Mouse (Mus musculus) heart, embryonic 12.5 days (tissue): ENCODE results near the gene Relb. TPM values are rescaled to one million over a fixed set of nuclear protein-coding genes. Genes with fewer than 3 reads are reported as not detected.

Experiments
- ATAC-seq: fragments of 200-750 bp; cut with Nextera tagmentation; 2 replicates; pipeline ENCODE4 v1.8.0; 2017; ENCODE audit warnings: moderate TSS enrichment, moderate library complexity; ENCODE audit not compliant: insufficient number of reproducible peaks, low FRiP score
- H3K27ac ChIP-seq: fragments of 300-500 bp; sonication (generic); 2 replicates; pipeline ENCODE4 v1.5.1; 2016; ENCODE audit warnings: mild to moderate bottlenecking, moderate library complexity; ENCODE audit not compliant: poor library complexity, severe bottlenecking
- H3K27me3 ChIP-seq: fragments of 300-500 bp; sonication (generic); replicated peaks from 2 replicates; pipeline ENCODE4 v1.6.1; 2016; ENCODE audit warnings: mild to moderate bottlenecking, moderate library complexity
- H3K36me3 ChIP-seq: fragments of 300-500 bp; sonication (generic); 2 replicates; pipeline ENCODE4 v1.6.1; 2016; ENCODE audit warnings: mild to moderate bottlenecking, moderate library complexity
- H3K4me1 ChIP-seq: fragments of 300-500 bp; sonication (generic); replicated peaks from 2 replicates; pipeline ENCODE4 v1.6.1; 2016; ENCODE audit warnings: mild to moderate bottlenecking
- H3K4me2 ChIP-seq: fragments of 300-500 bp; sonication (generic); 2 replicates; pipeline ENCODE4 v1.6.1; 2016; ENCODE audit warnings: mild to moderate bottlenecking, moderate library complexity
- H3K4me3 ChIP-seq: fragments of 300-500 bp; sonication (generic); 2 replicates; pipeline ENCODE4 v1.5.1; 2016; ENCODE audit warnings: mild to moderate bottlenecking
- H3K9ac ChIP-seq: fragments of 300-500 bp; sonication (generic); 2 replicates; pipeline ENCODE4 v1.6.1; 2016; ENCODE audit warnings: mild to moderate bottlenecking, moderate library complexity
- H3K9me3 ChIP-seq: fragments of 300-500 bp; sonication (generic); replicated peaks from 2 replicates; pipeline ENCODE4 v1.6.1; 2016; ENCODE audit warnings: mild to moderate bottlenecking, moderate library complexity
- WGBS: fragments of 180-500 bp; shearing (Covaris S2); methylation state at CpG from one replicate; pipeline ENCODE4 v1.1.7; 2016; 5-methylcytosine and 5-hydroxymethylcytosine counted together
- polyA plus RNA-seq: library from polyadenylated mRNA; unstranded; fragments of >200 nt; fragmentation: Nextera tagmentation; extraction: Ambion mirVana; gene quantifications from 2 replicates; pipeline ENCODE4 v1.2.1, GENCODE M21; 2016

The Relb gene
- polyA plus RNA-seq, 1 experiment from 2014 or later, result 4.7 TPM

DNA sequence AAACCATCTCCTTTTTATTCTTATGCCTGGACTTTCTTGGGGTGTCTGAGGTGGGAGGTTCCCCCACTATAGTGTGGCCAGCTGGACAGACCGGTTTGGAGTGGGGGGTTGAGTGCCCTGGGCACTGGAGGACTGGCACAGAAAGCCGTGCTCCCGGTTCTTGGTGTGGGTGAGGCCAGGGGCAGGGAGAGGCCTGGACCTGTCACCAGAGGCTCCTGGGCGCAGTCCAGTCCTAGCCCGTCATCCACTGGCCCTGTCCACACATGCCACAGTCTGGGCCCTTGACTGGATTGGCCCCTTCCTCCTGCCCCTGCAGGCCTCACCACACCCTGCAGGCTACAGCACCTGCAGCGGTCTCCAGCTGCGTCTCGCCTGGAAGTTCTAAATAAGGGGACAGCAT is 48.6 kb downstream of the Relb start:
- Histone ChIP-seq H3K9ac (no peak overlapping the region), H3K27me3 (peaks cover 41% of the 10 kb centered on the region), H3K4me1 (peaks cover 20% of the 10 kb centered on the region), H3K9me3 (no peaks in the 10 kb centered on the region), H3K27ac (no peak overlapping the region), H3K4me3 (no peak overlapping the region), H3K4me2 (no peak overlapping the region), H3K36me3 (peaks cover 62% of the 10 kb centered on the region)
- ATAC-seq, result no peak
- 84% methylated on average over 8 of the region's 8 CpGs for WGBS

DNA sequence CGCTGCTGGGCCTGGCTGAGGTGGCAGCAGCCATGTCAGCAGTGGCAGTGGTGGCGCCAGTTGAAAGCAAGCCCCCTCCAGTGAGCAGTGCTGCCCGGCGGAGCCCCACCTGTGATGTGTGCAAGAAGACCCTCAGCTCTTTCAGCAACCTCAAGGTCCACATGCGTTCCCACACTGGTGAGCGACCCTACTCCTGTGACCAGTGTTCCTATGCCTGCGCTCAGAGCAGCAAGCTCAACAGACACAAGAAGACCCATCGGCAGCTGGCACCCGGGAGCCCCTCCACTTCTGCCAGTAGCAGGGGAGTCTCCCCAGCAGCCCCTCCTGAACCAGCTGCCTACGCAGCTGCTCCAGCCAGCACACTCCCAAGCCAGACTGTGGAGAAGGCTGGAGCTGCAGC is 49.5 kb downstream of the Relb start:
- Histone ChIP-seq H3K4me2 (no peak overlapping the region), H3K9me3 (no peaks in the 10 kb centered on the region), H3K27me3 (peaks cover 49% of the 10 kb centered on the region), H3K4me3 (no peak overlapping the region), H3K4me1 (peaks cover 13% of the 10 kb centered on the region), H3K9ac (no peak overlapping the region), H3K36me3 (peaks cover 53% of the 10 kb centered on the region), H3K27ac (no peak overlapping the region)
- no peak for ATAC-seq
- 85% methylated on average over 10 of the region's 10 CpGs for WGBS

DNA sequence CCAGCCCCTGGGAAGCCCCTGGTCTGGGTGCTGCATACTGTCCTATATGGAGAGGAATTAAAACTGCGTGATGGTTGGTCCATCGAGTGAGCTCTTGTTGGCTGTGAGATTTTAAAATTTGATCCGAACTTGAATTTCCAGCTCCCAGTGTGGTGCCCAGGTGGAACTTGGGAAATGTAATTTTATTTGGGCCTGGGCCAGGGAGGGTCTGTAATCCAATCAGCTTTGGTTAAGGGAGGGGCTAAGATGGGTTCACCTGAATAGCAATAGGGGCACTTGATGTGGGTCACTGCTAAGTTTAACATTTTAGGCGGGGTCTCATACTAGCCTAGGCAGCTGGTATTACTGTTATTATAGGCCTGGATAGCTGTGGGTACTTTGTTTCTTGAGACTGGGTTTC is 50.8 kb downstream of the Relb start:
- no peak overlapping the region for H3K9ac ChIP-seq
- H3K27me3 ChIP-seq, result peaks cover 50% of the 10 kb centered on the region
- H3K4me2 ChIP-seq, result no peak overlapping the region
- no peaks in the 10 kb centered on the region for H3K9me3 ChIP-seq
- peaks cover 40% of the 10 kb centered on the region for H3K36me3 ChIP-seq
- WGBS, result 51% methylated on average over 4 of the region's 4 CpGs
- peaks cover 17% of the 10 kb centered on the region for H3K4me1 ChIP-seq
- no peak overlapping the region for H3K27ac ChIP-seq
- no peak for ATAC-seq
- no peak overlapping the region for H3K4me3 ChIP-seq

DNA sequence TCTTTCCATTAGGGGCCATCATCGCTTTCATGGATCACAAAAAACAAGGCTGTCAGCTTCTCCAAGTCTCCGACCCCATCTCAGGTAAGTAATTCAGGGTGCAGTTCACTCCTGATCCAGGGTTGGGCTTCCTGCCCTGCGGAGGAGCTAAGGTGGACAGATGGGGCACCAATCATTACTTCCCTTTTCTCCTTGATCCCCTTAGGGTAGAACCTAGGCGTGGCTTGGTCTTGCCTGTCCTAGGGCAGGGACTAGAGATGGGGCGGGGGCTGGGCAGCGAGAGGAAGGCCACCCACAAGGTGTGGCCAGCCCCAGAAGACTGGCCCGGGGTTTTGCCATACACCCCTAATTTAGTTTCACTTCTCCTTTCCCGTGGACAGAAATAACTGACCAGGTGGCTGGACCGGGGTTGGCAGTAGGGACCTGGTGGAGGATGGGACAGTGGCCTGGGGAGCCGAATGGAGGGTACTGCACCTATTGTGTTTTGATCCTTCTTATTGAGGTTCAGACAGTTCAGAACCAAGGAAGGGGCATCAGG is 51.3 kb downstream of the Relb start:
- Histone ChIP-seq H3K27ac (no peak overlapping the region), H3K9me3 (no peaks in the 10 kb centered on the region), H3K4me2 (peak overlapping the region; percentile 76), H3K36me3 (peaks cover 35% of the 10 kb centered on the region), H3K27me3 (peaks cover 50% of the 10 kb centered on the region), H3K4me1 (peaks cover 17% of the 10 kb centered on the region), H3K4me3 (peak overlapping the region; percentile 43), H3K9ac (peak overlapping the region; percentile 64; the same call in 1 of the 2 replicates)
- no peak for ATAC-seq
- WGBS, result 13% methylated on average over 10 of the region's 10 CpGs

DNA sequence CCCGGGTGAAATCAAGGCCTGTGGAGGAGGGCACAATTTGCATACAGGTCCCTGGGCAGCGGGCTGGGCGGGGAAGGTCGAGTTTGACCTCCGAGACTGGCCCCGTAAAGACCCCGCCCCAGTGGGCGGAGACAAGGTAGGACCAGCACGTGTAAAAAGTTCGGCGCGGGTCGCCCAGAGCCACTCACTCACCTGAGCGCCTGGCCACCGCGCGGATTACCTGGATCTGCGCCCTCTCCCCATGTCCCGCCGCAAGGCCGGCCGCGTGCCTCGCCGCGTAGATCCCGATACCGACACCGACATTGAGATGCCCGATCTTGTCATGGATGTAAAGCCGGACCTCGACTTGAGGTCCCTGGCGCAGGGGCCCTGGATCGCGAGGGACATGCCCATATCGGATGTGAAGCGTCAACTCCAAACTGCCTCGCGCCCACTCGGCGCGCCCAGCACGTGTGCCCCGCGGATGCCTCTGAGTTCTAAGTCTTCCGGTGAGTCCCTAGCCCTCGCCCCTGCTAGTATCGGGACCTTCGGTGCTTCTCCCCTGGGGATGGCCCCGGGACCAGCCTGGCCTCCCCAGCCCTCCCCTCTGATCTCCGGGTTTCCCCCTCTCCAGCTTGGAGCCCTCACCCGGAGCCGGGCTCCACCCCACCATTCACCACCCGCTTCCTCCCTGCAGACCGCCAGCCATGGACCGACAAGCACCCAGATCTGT is 51.9 kb downstream of the Relb start, which contains the start of the genes Zfp296 and Gemin7:
TSS of gene Zfp296 (plus strand) at position 147 of the 712 bp plus-strand sequence.
TSS of gene Gemin7 (minus strand) at position 455 of the 712 bp plus-strand sequence.
- under 1% methylated on average over 56 of the region's 56 CpGs for WGBS
- H3K27ac ChIP-seq, result no peak within 1 kb of the TSS
- peaks cover 50% of the 10 kb centered on the region for H3K27me3 ChIP-seq
- peak within 1 kb of the TSS; percentile 43 for H3K4me3 ChIP-seq
- peak within 1 kb of the TSS; percentile 76 for H3K4me2 ChIP-seq
- H3K9ac ChIP-seq, result peak within 1 kb of the TSS; percentile 64
- H3K9me3 ChIP-seq, result no peaks in the 10 kb centered on the region
- peaks cover 20% of the 10 kb centered on the region for H3K4me1 ChIP-seq
- peak; percentile 23; the same call in 1 of the 2 replicates for ATAC-seq
- peaks cover 29% of the 10 kb centered on the region for H3K36me3 ChIP-seq

DNA sequence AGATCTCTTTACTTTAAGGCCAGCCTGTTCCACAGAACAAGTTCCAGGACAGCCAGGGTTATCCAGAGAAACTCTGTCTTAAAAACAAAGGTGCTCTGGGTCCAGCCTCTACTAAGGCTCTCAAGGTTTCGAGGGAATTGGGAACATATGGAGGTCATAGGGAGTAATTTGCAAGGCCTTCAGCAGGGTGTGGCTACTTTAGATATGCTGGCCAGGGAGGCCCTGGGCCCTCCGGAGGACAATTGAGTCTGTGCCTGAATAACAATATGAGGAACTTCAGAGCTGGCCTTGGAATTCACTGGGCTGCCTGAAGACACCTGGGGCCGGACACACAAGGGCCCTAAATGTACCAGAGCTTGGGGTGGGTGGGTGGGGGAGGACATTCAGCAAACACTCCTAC is 53.7 kb downstream of the Relb start:
- peaks cover 32% of the 10 kb centered on the region for H3K4me1 ChIP-seq
- H3K9ac ChIP-seq, result no peak overlapping the region
- peaks cover 50% of the 10 kb centered on the region for H3K27me3 ChIP-seq
- H3K4me2 ChIP-seq, result no peak overlapping the region
- no peak for ATAC-seq
- H3K4me3 ChIP-seq, result no peak overlapping the region
- H3K36me3 ChIP-seq, result peaks cover 20% of the 10 kb centered on the region
- no peaks in the 10 kb centered on the region for H3K9me3 ChIP-seq
- 58% methylated on average over 3 of the region's 3 CpGs for WGBS
- H3K27ac ChIP-seq, result no peak overlapping the region

DNA sequence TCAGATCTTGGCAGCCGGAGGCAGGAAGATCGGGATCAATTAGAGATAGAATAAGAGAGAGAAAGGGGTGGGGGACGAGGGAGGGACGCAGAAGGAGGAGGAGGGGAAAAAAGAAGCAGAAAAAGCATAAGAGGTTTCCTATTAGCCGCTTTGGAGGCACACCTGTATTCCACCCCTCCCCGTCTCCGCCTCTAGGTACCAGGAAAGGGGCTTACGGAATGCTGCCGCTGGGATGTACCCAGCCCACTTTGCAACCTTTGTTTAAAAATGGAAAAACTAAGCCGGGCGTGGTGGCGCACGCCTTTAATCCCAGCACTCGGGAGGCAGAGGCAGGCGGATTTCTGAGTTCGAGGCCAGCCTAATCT is 55.5 kb downstream of the Relb start:
- peak overlapping the region; percentile 89 for H3K27ac ChIP-seq
- peaks cover 26% of the 10 kb centered on the region for H3K36me3 ChIP-seq
- WGBS, result 24% methylated on average over 16 of the region's 16 CpGs
- H3K9ac ChIP-seq, result peak overlapping the region; percentile 84
- H3K9me3 ChIP-seq, result no peaks in the 10 kb centered on the region
- H3K27me3 ChIP-seq, result peaks cover 38% of the 10 kb centered on the region
- H3K4me1 ChIP-seq, result peaks cover 32% of the 10 kb centered on the region
- no peak for ATAC-seq
- peak overlapping the region; percentile 75 for H3K4me3 ChIP-seq
- peak overlapping the region; percentile 76 for H3K4me2 ChIP-seq

DNA sequence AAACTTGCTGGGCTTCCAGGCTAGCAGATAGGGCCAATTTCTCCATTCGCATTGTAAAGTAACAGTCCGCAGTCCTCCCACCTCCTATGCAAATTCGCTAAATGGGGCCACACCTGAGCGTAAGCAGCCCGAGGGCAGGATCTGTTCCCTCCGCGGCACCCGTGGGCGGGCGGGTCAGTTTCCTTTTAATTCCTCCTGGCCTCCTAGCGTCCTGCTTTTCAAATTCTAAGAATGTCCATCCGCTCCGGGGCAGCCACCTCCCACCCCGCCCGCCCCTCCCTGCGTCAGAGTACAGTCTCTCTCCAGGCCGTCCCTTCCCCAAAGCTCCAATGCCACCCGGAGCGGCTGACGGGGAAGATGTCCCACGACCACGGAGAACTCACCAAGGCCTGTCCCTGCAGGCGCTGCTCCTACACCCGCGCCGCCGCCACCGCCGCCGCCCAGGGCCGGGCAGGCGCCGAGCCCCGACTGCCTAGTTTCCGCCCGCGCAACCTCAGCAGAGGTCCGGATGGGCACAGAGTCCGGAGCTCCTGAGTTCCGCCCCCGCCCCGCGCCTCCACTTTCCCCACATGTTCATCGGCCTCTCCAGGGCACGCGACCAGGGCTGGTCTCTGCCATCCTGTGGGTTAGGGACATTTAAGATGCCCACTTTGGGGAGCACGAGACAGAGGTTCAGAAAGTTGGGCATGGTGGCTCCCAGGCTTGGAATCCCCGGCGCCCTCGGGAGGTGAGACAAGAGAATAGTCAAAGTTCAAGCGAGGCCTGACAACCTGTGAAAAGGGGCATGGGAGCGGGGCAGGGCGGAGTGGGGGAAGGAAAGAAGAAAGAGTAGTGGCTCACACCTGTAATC is 56.1 kb downstream of the Relb start:
- Histone ChIP-seq H3K36me3 (peaks cover 31% of the 10 kb centered on the region), H3K4me2 (peak overlapping the region; percentile 76), H3K9me3 (no peaks in the 10 kb centered on the region), H3K4me3 (peak overlapping the region; percentile 75), H3K27ac (peak overlapping the region; percentile 89), H3K27me3 (peaks cover 32% of the 10 kb centered on the region), H3K4me1 (peaks cover 32% of the 10 kb centered on the region), H3K9ac (peak overlapping the region; percentile 84)
- peak; percentile 82 for ATAC-seq
- WGBS, result under 1% methylated on average over 53 of the region's 53 CpGs

DNA sequence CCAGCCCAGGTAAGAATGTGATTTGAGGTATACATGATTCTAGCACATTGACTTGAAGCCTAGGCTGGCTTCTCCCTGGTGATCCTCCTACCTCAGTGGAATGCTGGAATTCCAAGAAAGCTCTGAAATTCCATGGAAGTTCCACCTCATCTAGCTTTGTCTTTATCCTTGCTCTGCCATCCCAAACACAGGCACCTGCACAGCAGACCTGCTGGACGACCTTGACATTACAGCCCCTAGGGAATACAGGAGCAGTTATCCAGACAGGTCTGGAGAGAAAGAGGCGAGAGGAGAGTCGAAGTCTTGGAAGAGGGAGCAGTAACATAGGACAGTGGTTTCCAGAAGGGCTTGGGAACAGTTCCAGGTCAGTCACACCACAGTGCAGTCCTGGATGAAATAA is 59.6 kb downstream of the Relb start:
- Histone ChIP-seq H3K4me1 (peaks cover 19% of the 10 kb centered on the region), H3K9me3 (0 out of 2 replicates have a peak, but pooled peaks cover 2% of the 10 kb centered on the region), H3K27me3 (0 out of 2 replicates have a peak, but pooled peaks cover under 1% of the 10 kb centered on the region), H3K27ac (no peak overlapping the region), H3K4me2 (no peak overlapping the region), H3K36me3 (peaks cover 58% of the 10 kb centered on the region), H3K4me3 (no peak overlapping the region), H3K9ac (no peak overlapping the region)
- ATAC-seq, result no peak
- WGBS, result 84% methylated on average over 3 of the region's 3 CpGs

DNA sequence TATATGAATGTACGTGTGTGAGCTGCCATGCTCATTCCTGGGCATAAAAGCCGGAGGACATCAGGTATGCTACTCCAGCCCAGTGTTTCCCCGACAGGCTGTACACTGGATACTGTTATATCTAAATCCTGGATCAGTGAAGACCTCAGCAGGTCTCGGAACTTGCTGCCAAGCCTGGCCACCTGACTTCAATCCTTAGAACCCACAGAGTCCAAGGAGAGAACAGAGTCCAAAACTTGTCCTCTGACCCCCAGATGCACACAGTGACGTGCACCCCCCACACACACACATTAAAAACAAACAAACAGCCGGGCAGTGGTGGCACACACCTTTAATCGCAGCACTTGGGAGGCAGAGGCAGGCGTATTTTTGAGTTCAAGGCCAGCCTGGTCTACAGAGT is 61.8 kb downstream of the Relb start:
- no peak for ATAC-seq
- Histone ChIP-seq H3K9me3 (peaks cover 6% of the 10 kb centered on the region; the same call in 1 of the 2 replicates), H3K4me1 (peaks cover 22% of the 10 kb centered on the region), H3K4me3 (no peak overlapping the region), H3K4me2 (no peak overlapping the region), H3K9ac (no peak overlapping the region), H3K36me3 (peaks cover 67% of the 10 kb centered on the region), H3K27ac (no peak overlapping the region), H3K27me3 (no peaks in the 10 kb centered on the region)
- WGBS, result 89% methylated on average over 8 of the region's 8 CpGs

DNA sequence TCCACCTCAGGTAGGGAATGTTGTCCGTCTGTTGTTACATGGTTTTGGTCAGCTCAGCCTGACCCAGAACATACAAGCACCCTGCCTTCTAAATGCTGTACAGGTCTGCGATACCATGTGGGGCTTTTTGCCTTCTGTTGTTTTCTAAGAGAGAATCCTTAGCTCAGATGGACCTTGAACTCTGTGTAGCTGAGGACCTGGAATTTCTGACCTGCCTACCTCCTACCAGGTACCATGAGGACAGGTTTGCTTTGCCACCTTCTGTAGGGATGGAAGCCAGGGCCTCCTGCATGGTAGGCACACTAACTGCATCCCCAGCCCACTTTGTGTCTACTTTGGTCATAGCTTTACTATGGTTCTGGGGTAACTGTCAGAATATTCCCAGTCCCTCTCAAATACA is 63.4 kb downstream of the Relb start:
- Histone ChIP-seq H3K4me2 (no peak overlapping the region), H3K9ac (no peak overlapping the region), H3K4me3 (no peak overlapping the region), H3K27ac (no peak overlapping the region), H3K9me3 (peaks cover 6% of the 10 kb centered on the region; the same call in 1 of the 2 replicates), H3K27me3 (no peaks in the 10 kb centered on the region), H3K36me3 (peaks cover 61% of the 10 kb centered on the region), H3K4me1 (peaks cover 14% of the 10 kb centered on the region)
- 91% methylated on average over 2 of the region's 2 CpGs for WGBS
- ATAC-seq, result no peak
